Mouse (Mus musculus) embryonic facial prominence, embryonic 10.5 days (tissue): ENCODE measurements around the gene Poc5. TPM values are rescaled to one million over a fixed set of nuclear protein-coding genes. Genes with fewer than 3 reads are reported as not detected.

ENCODE experiments used
- DNase-seq: peaks from one replicate; pipeline ENCODE4 v3.0.0-alpha.2; 2017; ENCODE audit warnings: low spot score
- H3K27ac ChIP-seq: fragments of 300-500 bp; sonication (generic); replicated peaks from 2 replicates; pipeline ENCODE4 v1.5.1; 2016; ENCODE audit warnings: mild to moderate bottlenecking
- H3K27me3 ChIP-seq: fragments of 300-500 bp; sonication (generic); replicated peaks from 2 replicates; pipeline ENCODE4 v1.6.1; 2016; ENCODE audit warnings: low read depth, mild to moderate bottlenecking; ENCODE audit not compliant: poor library complexity, severe bottlenecking
- H3K36me3 ChIP-seq: fragments of 300-500 bp; sonication (generic); replicated peaks from 2 replicates; pipeline ENCODE4 v1.6.1; 2016; ENCODE audit warnings: mild to moderate bottlenecking, moderate library complexity
- H3K4me1 ChIP-seq: fragments of 300-500 bp; sonication (generic); 2 replicates; pipeline ENCODE4 v1.6.1; 2016
- H3K4me3 ChIP-seq: fragments of 300-500 bp; sonication (generic); 2 replicates; pipeline ENCODE4 v1.5.1; 2016; ENCODE audit warnings: mild to moderate bottlenecking, moderate library complexity
- H3K9me3 ChIP-seq: fragments of 300-500 bp; sonication (generic); 2 replicates; pipeline ENCODE4 v1.6.1; 2016; ENCODE audit warnings: mild to moderate bottlenecking
- WGBS: fragments of 180-500 bp; shearing (Covaris S2); methylation state at CpG from one replicate; pipeline ENCODE4 v1.1.7; 2016; 5-methylcytosine and 5-hydroxymethylcytosine counted together
- polyA plus RNA-seq: library from polyadenylated mRNA; unstranded; fragments of >200 nt; fragmentation: Nextera tagmentation; extraction: Ambion mirVana; gene quantifications from 2 replicates; pipeline ENCODE4 v1.2.1, GENCODE M21; 2016

Poc5 gene
- polyA plus RNA-seq, 1 experiment from 2014 or later = 17.7 TPM

GRCm38 (mm10) chr13:96434899-96435331 is 46.8 kb downstream of the Poc5 start:
- H3K4me1 ChIP-seq = peaks cover 40% of the 10 kb centered on the region
- 0 out of 2 replicates have a peak overlapping the region, but pooled peaks have one; percentile 1 for H3K4me3 ChIP-seq
- H3K36me3 ChIP-seq = no peaks in the 10 kb centered on the region
- peak; percentile 43 for DNase-seq
- H3K27ac ChIP-seq = peak overlapping the region; percentile 58
- no peaks in the 10 kb centered on the region for H3K9me3 ChIP-seq
- no peaks in the 10 kb centered on the region for H3K27me3 ChIP-seq
- WGBS = 46% methylated on average over 5 of the region's 5 CpGs

GRCm38 (mm10) chr13:96435793-96436192 is 47.7 kb downstream of the Poc5 start:
- no peaks in the 10 kb centered on the region for H3K36me3 ChIP-seq
- 38% methylated on average over 13 of the region's 13 CpGs for WGBS
- no peaks in the 10 kb centered on the region for H3K27me3 ChIP-seq
- H3K27ac ChIP-seq = peak overlapping the region; percentile 31; the same call in 1 of the 2 replicates
- peak; percentile 61 for DNase-seq
- peaks cover 37% of the 10 kb centered on the region for H3K4me1 ChIP-seq
- H3K9me3 ChIP-seq = no peaks in the 10 kb centered on the region
- peak overlapping the region; percentile 16; the same call in 1 of the 2 replicates for H3K4me3 ChIP-seq

- H3K27me3 ChIP-seq = no peaks in the 10 kb centered on the region
Measured at GRCm38 (mm10) chr13:96436921-96437320, 48.8 kb downstream of the Poc5 start.

GRCm38 (mm10) chr13:96440436-96440835 is 52.3 kb downstream of the Poc5 start:
- 90% methylated on average over 4 of the region's 4 CpGs for whole genome bisulfite sequencing
- H3K27me3 ChIP-seq = no peaks in the 10 kb centered on the region
- no peak for DNase-seq

More at GRCm38 (mm10) chr13:96436921-96437320, 48.8 kb downstream of the Poc5 start:
- peaks cover 37% of the 10 kb centered on the region for H3K4me1 ChIP-seq
- no peaks in the 10 kb centered on the region for H3K9me3 ChIP-seq
- H3K27ac ChIP-seq = no peak overlapping the region
- H3K36me3 ChIP-seq = no peaks in the 10 kb centered on the region
- no peak for DNase-seq
- H3K4me3 ChIP-seq = no peak overlapping the region
- WGBS = 91% methylated on average over 1 of the region's 1 CpGs

GRCm38 (mm10) chr13:96450205-96450856 is 62.2 kb downstream of the Poc5 start:
- Histone ChIP-seq H3K27ac (no peak overlapping the region), H3K9me3 (no peaks in the 10 kb centered on the region), H3K36me3 (no peaks in the 10 kb centered on the region), H3K4me3 (no peak overlapping the region), H3K4me1 (no peaks in the 10 kb centered on the region), H3K27me3 (no peaks in the 10 kb centered on the region)
- WGBS = 89% methylated on average over 11 of the region's 11 CpGs
- no peak for DNase-seq

More at GRCm38 (mm10) chr13:96440436-96440835, 52.3 kb downstream of the Poc5 start:
- Histone ChIP-seq H3K9me3 (no peaks in the 10 kb centered on the region), H3K27ac (no peak overlapping the region), H3K4me1 (peaks cover 10% of the 10 kb centered on the region), H3K4me3 (no peak overlapping the region), H3K36me3 (no peaks in the 10 kb centered on the region)

- no peaks in the 10 kb centered on the region for H3K36me3 ChIP-seq
- H3K27ac ChIP-seq = no peak overlapping the region
- H3K4me3 ChIP-seq = no peak overlapping the region
- 94% methylated on average over 7 of the region's 7 CpGs for WGBS
- no peaks in the 10 kb centered on the region for H3K4me1 ChIP-seq
- no peaks in the 10 kb centered on the region for H3K9me3 ChIP-seq
- DNase-seq = no peak
- H3K27me3 ChIP-seq = no peaks in the 10 kb centered on the region
Measured at GRCm38 (mm10) chr13:96450869-96451268, 62.8 kb downstream of the Poc5 start.

GRCm38 (mm10) chr13:96451386-96452140 is 63.5 kb downstream of the Poc5 start:
- 89% methylated on average over 11 of the region's 11 CpGs for WGBS
- Histone ChIP-seq H3K27ac (no peak overlapping the region), H3K9me3 (no peaks in the 10 kb centered on the region), H3K27me3 (no peaks in the 10 kb centered on the region), H3K4me1 (no peaks in the 10 kb centered on the region), H3K36me3 (no peaks in the 10 kb centered on the region), H3K4me3 (no peak overlapping the region)
- DNase-seq = no peak

GRCm38 (mm10) chr13:96452621-96453020 is 64.5 kb downstream of the Poc5 start:
- Histone ChIP-seq H3K4me3 (no peak overlapping the region), H3K9me3 (no peaks in the 10 kb centered on the region), H3K27me3 (no peaks in the 10 kb centered on the region), H3K36me3 (no peaks in the 10 kb centered on the region), H3K4me1 (no peaks in the 10 kb centered on the region), H3K27ac (no peak overlapping the region)
- WGBS = 96% methylated on average over 3 of the region's 3 CpGs
- DNase-seq = no peak

GRCm38 (mm10) chr13:96454288-96454687 is 66.2 kb downstream of the Poc5 start:
- Histone ChIP-seq H3K27ac (no peak overlapping the region), H3K4me1 (no peaks in the 10 kb centered on the region), H3K9me3 (no peaks in the 10 kb centered on the region), H3K36me3 (no peaks in the 10 kb centered on the region), H3K27me3 (no peaks in the 10 kb centered on the region), H3K4me3 (no peak overlapping the region)
- 86% methylated on average over 3 of the region's 3 CpGs for WGBS
- no peak for DNase-seq

GRCm38 (mm10) chr13:96457566-96457965 is 69.5 kb downstream of the Poc5 start:
- DNase-seq = no peak
- 93% methylated on average over 5 of the region's 5 CpGs for WGBS
- Histone ChIP-seq H3K9me3 (no peaks in the 10 kb centered on the region), H3K27ac (no peak overlapping the region), H3K36me3 (no peaks in the 10 kb centered on the region), H3K27me3 (no peaks in the 10 kb centered on the region), H3K4me3 (no peak overlapping the region), H3K4me1 (peaks cover under 1% of the 10 kb centered on the region; the same call in 1 of the 2 replicates)

GRCm38 (mm10) chr13:96458018-96458417 is 69.9 kb downstream of the Poc5 start:
- Histone ChIP-seq H3K36me3 (no peaks in the 10 kb centered on the region), H3K9me3 (no peaks in the 10 kb centered on the region), H3K4me3 (no peak overlapping the region), H3K4me1 (peaks cover 5% of the 10 kb centered on the region; the same call in 1 of the 2 replicates), H3K27ac (no peak overlapping the region), H3K27me3 (no peaks in the 10 kb centered on the region)
- 87% methylated on average over 5 of the region's 5 CpGs for WGBS
- DNase-seq = no peak

GRCm38 (mm10) chr13:96458606-96459005 is 70.5 kb downstream of the Poc5 start:
- DNase-seq = no peak
- Histone ChIP-seq H3K27ac (no peak overlapping the region), H3K9me3 (no peaks in the 10 kb centered on the region), H3K36me3 (no peaks in the 10 kb centered on the region), H3K4me3 (no peak overlapping the region), H3K27me3 (no peaks in the 10 kb centered on the region), H3K4me1 (peaks cover 5% of the 10 kb centered on the region; the same call in 1 of the 2 replicates)
- WGBS = 80% methylated on average over 4 of the region's 4 CpGs

- Histone ChIP-seq H3K36me3 (no peaks in the 10 kb centered on the region), H3K9me3 (no peaks in the 10 kb centered on the region), H3K4me3 (no peak overlapping the region), H3K27ac (no peak overlapping the region), H3K4me1 (peaks cover 5% of the 10 kb centered on the region; the same call in 1 of the 2 replicates), H3K27me3 (no peaks in the 10 kb centered on the region)
- peak; percentile 25 for DNase-seq
- 81% methylated on average over 1 of the region's 1 CpGs for WGBS
Measured at GRCm38 (mm10) chr13:96462644-96463043, 74.5 kb downstream of the Poc5 start.
